Mouse (Mus musculus): Measurements from ENCODE around the gene Slc52a3.

DNA sequence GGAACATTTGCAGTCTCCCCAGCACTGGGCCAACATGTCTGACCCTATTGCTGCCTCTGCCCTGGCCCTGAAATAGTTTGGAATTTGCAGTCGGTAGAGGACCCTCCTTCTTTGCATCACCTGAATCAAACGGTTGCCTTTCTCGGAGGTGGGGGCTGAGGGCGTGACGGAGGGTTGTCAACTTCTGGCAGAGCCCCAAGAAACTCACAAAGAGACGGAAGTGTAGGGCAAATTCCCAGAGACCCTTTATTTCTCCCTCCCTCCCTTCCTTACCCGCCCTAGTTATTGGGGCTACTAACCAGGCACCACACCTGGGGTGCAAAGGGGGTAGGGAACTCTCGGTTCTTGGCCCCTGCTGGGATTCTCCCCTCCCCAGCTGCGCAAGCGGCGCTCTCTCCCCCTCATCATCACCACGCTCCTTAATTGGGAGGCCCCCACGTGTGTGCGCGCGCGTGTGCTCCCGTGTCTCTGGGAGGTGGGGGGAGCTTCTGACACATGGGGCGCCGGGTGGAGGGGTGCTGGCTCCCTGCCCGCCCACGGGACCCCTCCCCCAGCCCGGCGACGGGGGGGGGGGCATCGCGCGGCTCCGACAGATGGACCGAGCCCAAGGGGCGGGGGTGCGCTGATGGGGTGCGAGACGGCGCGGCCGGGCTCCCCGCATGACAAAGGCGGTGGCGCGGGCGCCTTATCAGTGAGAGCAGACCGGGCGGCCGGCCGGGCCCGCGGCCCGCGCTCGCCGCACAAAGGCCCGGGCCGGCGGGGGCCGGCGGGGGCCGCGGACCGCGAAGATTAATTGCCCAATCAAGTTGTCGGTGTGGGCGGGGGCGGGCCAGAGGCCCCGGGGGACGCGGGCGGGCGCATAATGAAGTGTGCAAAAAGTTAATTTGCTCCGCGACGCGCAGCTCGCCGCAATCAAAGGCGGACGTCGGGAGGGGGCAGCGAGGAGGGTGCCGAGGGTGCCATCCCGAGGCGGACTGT, 52.0 kb downstream of the Slc52a3 start:
- no peak for TF ChIP-seq CTCF (IDR thresholded peaks at IDR 0.05; ENCODE audit: low read depth, low read length)
- no peak for TF ChIP-seq POLR2AphosphoS5 (IDR thresholded peaks at IDR 0.05; ENCODE audit: insufficient replicate concordance, low read depth, low read length)
- no peak for TF ChIP-seq TAL1 (conservative IDR thresholded peaks at IDR 0.05; ENCODE audit: low read depth, low read length)
- TF ChIP-seq GATA1 (IDR thresholded peaks at IDR 0.05; ENCODE audit: borderline replicate concordance, low read length): no peak
- TF ChIP-seq GATA2 (IDR thresholded peaks at IDR 0.05; ENCODE audit: borderline replicate concordance, low read depth, low read length): no peak

Data from G1E (cell line).